Mouse (Mus musculus) heart, adult 2 months (tissue): ENCODE measurements around the gene Trir. TPM values are rescaled to one million over a fixed set of nuclear protein-coding genes. Genes with fewer than 3 reads are reported as not detected.

ENCODE experiments used
- DNase-seq, 2 experiments: peaks; one replicate each; pipeline ENCODE4 v3.0.0; 2021
- H3K27ac ChIP-seq: fragments of 200-600 bp; 2 replicates; pipeline ENCODE4 v1.8.1; 2022
- H3K27me3 ChIP-seq: fragments of 200-500 bp; 2 replicates; pipeline ENCODE4 v1.6.1; 2012; ENCODE audit warnings: mild to moderate bottlenecking, low read length, inconsistent platforms, mixed read lengths; ENCODE audit not compliant: control insufficient read depth, insufficient read depth
- H3K36me3 ChIP-seq: fragments of 200-500 bp; 2 replicates; pipeline ENCODE4 v1.6.1; 2012; ENCODE audit warnings: low read length, inconsistent platforms; ENCODE audit not compliant: control insufficient read depth, insufficient read depth
- H3K4me1 ChIP-seq: fragments of 200-500 bp; 2 replicates; pipeline ENCODE4 v1.6.1; 2011; ENCODE audit warnings: low read length; ENCODE audit not compliant: control insufficient read depth, insufficient read depth
- H3K4me3 ChIP-seq: fragments of 200-600 bp; 2 replicates; pipeline ENCODE4 v1.8.1; 2022
- H3K79me2 ChIP-seq: fragments of 200-500 bp; replicated peaks from 2 replicates; pipeline ENCODE4 v1.6.1; 2012; ENCODE audit warnings: mild to moderate bottlenecking, inconsistent platforms, low read length, moderate library complexity, mixed read lengths; ENCODE audit not compliant: control insufficient read depth, insufficient read depth
- H3K9ac ChIP-seq: fragments of 200-500 bp; 2 replicates; pipeline ENCODE4 v1.6.1; 2012; ENCODE audit warnings: low read depth, mild to moderate bottlenecking, control low read depth, inconsistent platforms, low read length, mixed read lengths
- CTCF ChIP-seq: fragments of 200-600 bp; IDR thresholded peaks from 2 replicates; pipeline ENCODE4 v1.8.1; 2022; ENCODE audit warnings: antibody characterized with exemption, mild to moderate bottlenecking, moderate library complexity
- EP300 ChIP-seq: fragments of 200-500 bp; IDR thresholded peaks from 2 replicates; pipeline ENCODE4 v1.6.1; 2011; ENCODE audit warnings: low read depth, low read length, control low read depth; ENCODE audit not compliant: insufficient read depth
- POLR2A ChIP-seq: fragments of 200-500 bp; IDR thresholded peaks from 2 replicates; pipeline ENCODE4 v1.6.1; 2011; ENCODE audit warnings: mild to moderate bottlenecking, low read depth, low read length, control low read depth; ENCODE audit not compliant: insufficient read depth
- WGBS: fragments of 180-500 bp; shearing (Covaris S2); methylation state at CpG from one replicate; pipeline ENCODE4 v1.1.7; 2018; 5-methylcytosine and 5-hydroxymethylcytosine counted together
- intact Hi-C: fragments of 180-260 bp; cut with DNase I; formaldehyde crosslinking; loops from one replicate; pipeline ENCODE4 v1.15.1; 2025
- polyA plus RNA-seq: library from polyadenylated mRNA; depleted of rRNA; stranded (reverse); fragments of >200 nt; gene quantifications from 2 replicates; pipeline ENCODE4 v1.2.3, GENCODE M21; 2012
- total RNA-seq, 2 experiments: library from RNA; stranded (reverse); gene quantifications; 2 replicates each; pipeline ENCODE4 v1.2.3; 2021

Gene Trir
- total and polyA plus RNA-seq, 3 experiments = 47.2 to 94.1 (median 81.5) TPM

GRCm38 (mm10) chr8:84985684-84986378 is 40.8 kb upstream of the Trir start:
- peak overlapping the region; percentile 87 for H3K27ac ChIP-seq
- H3K4me3 ChIP-seq = peak overlapping the region; percentile 79
- intact Hi-C loops = no loop called here
- no peaks in the 10 kb centered on the region for H3K79me2 ChIP-seq
- under 1% methylated on average over 53 of the region's 53 CpGs for WGBS
- H3K9ac ChIP-seq = peak overlapping the region; percentile 57
- H3K27me3 ChIP-seq = no peaks in the 10 kb centered on the region
- H3K36me3 ChIP-seq = no peaks in the 10 kb centered on the region
- TF ChIP-seq EP300 = no peak
- TF ChIP-seq POLR2A = peak; percentile 71
- peak; percentile 89 to 93 for DNase-seq
- peaks cover 21% of the 10 kb centered on the region for H3K4me1 ChIP-seq

- Histone ChIP-seq H3K79me2 (no peaks in the 10 kb centered on the region), H3K27me3 (no peaks in the 10 kb centered on the region), H3K4me1 (peaks cover 17% of the 10 kb centered on the region), H3K4me3 (peak overlapping the region; percentile 79), H3K9ac (peak overlapping the region; percentile 57), H3K27ac (peak overlapping the region; percentile 87), H3K36me3 (no peaks in the 10 kb centered on the region)
- DNase-seq = no peak
- intact Hi-C loops = no loop called here
- 36% methylated on average over 8 of the region's 8 CpGs for WGBS
- TF ChIP-seq POLR2A (no peak), CTCF (no peak), EP300 (no peak)
These were observed 40.2 kb upstream of the Trir start for GRCm38 (mm10) chr8:84986379-84986945.

- TF ChIP-seq CTCF = no peak
- TF ChIP-seq EP300 = no peak
- DNase-seq = no peak
- Histone ChIP-seq H3K36me3 (no peaks in the 10 kb centered on the region), H3K9ac (no peak overlapping the region), H3K4me1 (peaks cover 17% of the 10 kb centered on the region), H3K79me2 (no peaks in the 10 kb centered on the region), H3K27ac (no peak overlapping the region), H3K27me3 (no peaks in the 10 kb centered on the region), H3K4me3 (no peak overlapping the region)
- intact Hi-C loops = no loop called here
- WGBS = 88% methylated on average over 5 of the region's 5 CpGs
These were observed 39.2 kb upstream of the Trir start for GRCm38 (mm10) chr8:84987388-84987787.

GRCm38 (mm10) chr8:84987903-84988302 is 38.7 kb upstream of the Trir start:
- Histone ChIP-seq H3K27me3 (no peaks in the 10 kb centered on the region), H3K9ac (no peak overlapping the region), H3K36me3 (no peaks in the 10 kb centered on the region), H3K79me2 (no peaks in the 10 kb centered on the region), H3K4me1 (peaks cover 17% of the 10 kb centered on the region), H3K4me3 (no peak overlapping the region), H3K27ac (no peak overlapping the region)
- intact Hi-C loops = loop anchor here (2.0 kb wide), 1 partner anchor 323 kb away; no protein-coding TSS in a partner anchor
- TF ChIP-seq POLR2A (no peak), EP300 (no peak), CTCF (no peak)
- peak; percentile 58 to 61 for DNase-seq
- WGBS = 66% methylated on average over 2 of the region's 2 CpGs

- Histone ChIP-seq H3K27me3 (no peaks in the 10 kb centered on the region), H3K79me2 (no peaks in the 10 kb centered on the region), H3K27ac (peak overlapping the region; percentile 89), H3K4me1 (peaks cover 13% of the 10 kb centered on the region), H3K36me3 (no peaks in the 10 kb centered on the region), H3K9ac (no peak overlapping the region), H3K4me3 (peak overlapping the region; percentile 0; the same call in 1 of the 2 replicates)
- DNase-seq = peak; percentile 69 to 75
- 16% methylated on average over 15 of the region's 15 CpGs for WGBS
- intact Hi-C loops = loop anchor here (1.0 to 2.0 kb wide), 2 partner anchors 15 to 325 kb away; no protein-coding TSS in a partner anchor
- TF ChIP-seq EP300 (no peak), POLR2A (no peak), CTCF (no peak)
These were observed 37.3 kb upstream of the Trir start for GRCm38 (mm10) chr8:84989311-84989731.

- TF ChIP-seq POLR2A (no peak), EP300 (peak; percentile 89), CTCF (peak; percentile 67)
- Histone ChIP-seq H3K4me1 (peaks cover 10% of the 10 kb centered on the region), H3K27me3 (no peaks in the 10 kb centered on the region), H3K36me3 (no peaks in the 10 kb centered on the region), H3K79me2 (no peaks in the 10 kb centered on the region), H3K4me3 (peak overlapping the region; percentile 58), H3K27ac (peak overlapping the region; percentile 89), H3K9ac (peak overlapping the region; percentile 64)
- under 1% methylated on average over 15 of the region's 15 CpGs for WGBS
- peak; percentile 93 to 95 for DNase-seq
- intact Hi-C loops = loop anchor here (1.0 to 2.0 kb wide), 2 partner anchors 16 to 325 kb away; no protein-coding TSS in a partner anchor
These were observed 36.8 kb upstream of the Trir start for GRCm38 (mm10) chr8:84989810-84990209.
